Mouse (Mus musculus) right cerebral cortex, postnatal 14 days (tissue): ENCODE data around the gene Bola3.
"Not testable (repeated sequence)": the region's sequence is repeated elsewhere in the genome, so short reads cannot be mapped to it uniquely, and the experiment has no call there.

Experiments used
- DNase-seq: peaks from one replicate; pipeline ENCODE4 v3.0.0; 2022

The Bola3 gene

GRCm38 (mm10) chr6:83348873-83349272 lies at the start of gene Bola3:
TSS of gene Bola3 (plus strand) at chr6:83349147.
- no peak for DNase-seq

DNA sequence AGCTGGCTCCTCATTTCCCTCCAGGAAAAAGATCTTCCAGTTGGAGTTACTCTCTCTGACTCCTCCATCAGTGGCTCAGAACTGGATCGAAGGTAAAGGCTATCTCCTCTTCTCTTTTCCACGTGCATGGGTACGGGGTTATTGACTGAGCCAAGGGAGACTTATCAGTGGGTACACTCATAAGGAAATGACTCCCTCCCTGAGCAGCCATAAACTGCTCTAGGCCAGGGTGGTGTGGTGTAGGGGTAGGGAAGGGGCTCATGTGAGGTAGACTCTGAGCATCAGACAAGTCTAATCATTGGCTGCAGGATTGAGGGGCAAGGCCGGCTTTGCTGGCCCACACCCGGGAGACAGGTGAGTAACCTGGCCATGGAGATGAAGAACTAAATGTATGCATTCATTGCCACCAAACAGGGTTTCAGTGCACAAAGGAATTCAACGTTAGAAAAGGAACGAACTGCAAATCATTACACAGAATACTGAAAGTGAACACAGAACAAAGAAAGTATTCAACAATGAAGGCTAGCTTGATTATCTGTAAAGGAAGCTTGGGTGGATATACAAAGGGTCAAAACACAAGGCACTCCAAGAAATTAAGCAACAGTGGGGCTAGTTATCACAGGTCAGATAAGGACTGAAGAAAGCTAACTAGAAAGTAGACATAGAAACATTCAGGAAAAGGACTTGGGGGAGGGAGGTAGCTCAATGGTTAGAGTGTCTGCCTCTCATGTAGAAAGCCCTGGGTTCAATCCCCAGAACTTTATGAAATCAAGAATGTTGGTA lies 48.3 kb upstream of the Bola3 start:
- no peak for DNase-seq

DNA sequence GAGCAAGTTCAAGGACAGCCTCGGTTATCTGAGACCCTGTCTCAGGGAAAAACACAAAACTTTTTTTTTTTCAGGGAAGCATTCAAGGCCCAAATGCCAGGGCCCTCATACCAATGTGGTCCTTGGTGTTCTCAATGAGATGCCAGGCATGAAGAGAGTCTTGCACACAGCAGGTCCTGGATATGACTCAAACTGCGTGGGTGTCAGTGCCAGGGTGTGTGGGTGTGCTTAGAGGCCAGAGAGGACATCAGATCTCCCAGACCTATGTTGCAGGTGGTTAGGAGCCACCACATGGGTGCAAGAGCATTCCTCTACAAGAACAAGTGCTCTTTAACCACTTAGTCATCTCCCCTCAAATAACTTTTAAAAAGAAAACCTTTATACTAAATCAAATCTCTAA lies 47.7 kb upstream of the Bola3 start:
- DNase-seq = no peak

DNA sequence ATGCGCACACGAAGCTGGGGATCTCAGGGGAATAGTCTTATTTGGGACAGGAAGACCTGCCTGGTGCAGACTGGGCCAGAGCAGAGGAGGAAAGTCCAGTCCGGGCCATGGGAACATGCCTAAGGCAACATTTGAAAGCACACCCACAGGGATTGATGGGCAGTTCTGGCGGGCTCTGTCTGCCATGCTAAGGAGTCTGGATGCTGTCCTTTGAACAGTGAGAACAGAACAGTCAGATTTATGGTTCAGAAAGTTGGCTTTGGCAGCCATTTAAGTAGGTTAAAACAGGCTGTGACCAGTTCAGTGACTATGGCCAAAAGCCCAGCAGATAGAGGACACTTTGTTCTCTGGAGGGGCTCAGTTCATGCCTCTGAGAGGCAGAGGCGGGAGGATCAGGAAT lies 46.7 kb upstream of the Bola3 start:
- no peak for DNase-seq

DNA sequence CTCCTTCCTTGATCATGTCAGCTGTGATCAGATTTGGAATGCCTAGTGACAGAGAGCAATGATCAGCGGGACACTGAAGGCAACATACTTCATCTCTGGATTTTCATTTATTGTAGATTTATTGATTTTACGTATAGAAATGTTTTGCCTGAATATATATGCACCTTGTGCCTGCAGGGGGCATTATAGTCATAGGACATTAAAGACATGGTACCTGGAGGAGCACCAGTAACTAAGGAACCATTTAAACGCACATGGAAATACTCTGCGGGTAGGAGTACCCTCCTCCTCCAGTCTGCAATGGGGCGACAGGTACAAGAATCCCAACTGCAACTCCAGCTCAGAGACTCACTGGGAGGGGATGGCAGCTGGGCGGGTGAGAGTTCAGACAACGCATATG lies 39.9 kb upstream of the Bola3 start:
- DNase-seq = no peak

- DNase-seq = no peak
Measured at GRCm38 (mm10) chr6:83311206-83311605, 37.7 kb upstream of the Bola3 start.

- DNase-seq = no peak
Measured at GRCm38 (mm10) chr6:83312021-83312420, 36.9 kb upstream of the Bola3 start.

DNA sequence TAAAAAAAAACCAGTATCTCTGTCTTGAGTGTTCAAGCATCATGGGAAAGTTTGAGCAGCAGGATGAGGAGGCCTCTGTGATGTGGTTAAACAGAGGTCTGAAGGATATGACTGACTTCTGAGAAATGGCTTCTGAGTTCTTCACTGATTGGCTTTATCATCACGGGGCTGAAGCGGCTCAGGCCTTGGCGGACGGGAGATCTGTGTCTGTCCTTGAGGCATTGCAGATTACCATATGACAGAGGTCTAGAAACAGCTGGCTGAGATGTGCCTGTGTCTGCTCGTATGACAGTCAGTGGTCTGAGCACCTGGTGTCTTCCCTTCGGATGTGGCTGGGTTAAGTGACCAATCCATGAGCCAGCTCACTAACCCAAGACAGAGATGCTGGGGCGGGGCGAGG lies 36.4 kb upstream of the Bola3 start:
- DNase-seq = no peak

DNA sequence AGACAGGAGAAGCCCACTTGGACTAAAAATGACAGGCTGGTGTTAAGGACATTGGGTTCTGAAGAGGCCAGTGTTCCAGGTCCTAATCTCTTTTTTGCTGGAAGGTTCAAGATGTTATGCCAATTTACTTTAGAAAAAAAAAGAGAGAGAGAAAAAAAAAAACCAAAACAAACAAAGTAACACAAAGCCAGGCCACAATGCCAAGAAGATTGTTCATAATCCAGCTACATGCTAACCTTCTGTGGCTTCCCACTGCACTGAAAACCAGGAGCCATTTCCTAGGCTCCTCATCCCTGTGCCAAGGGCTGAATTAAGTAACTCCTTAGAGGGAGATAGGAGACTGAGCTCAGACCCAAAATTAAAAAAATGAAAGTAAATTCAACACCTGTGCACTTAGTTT lies 33.7 kb upstream of the Bola3 start:
- no peak for DNase-seq

DNA sequence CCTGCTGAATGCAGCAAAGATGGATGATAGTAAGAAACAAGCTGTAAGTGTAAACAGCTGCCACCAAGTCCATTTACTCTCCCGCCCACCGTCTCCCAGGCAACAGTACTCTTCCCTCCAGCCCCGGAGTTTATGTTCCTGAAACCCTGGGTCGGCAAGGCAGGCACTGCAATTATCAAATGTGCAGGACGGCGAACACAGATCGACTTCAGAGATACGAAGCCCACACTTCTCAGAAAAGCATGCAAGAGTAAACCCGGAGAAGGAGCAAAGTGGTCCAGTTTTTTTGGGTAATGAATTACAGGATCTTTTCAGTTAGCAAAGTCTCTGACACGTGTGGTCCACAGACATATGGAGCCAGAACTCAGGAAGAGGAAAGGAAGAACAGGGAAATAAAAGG lies 32.9 kb upstream of the Bola3 start:
- no peak for DNase-seq

GRCm38 (mm10) chr6:83317108-83317741 lies 31.7 kb upstream of the Bola3 start:
- DNase-seq = peak; percentile 94

GRCm38 (mm10) chr6:83321927-83322326 lies 27.0 kb upstream of the Bola3 start:
- DNase-seq = no peak

DNA sequence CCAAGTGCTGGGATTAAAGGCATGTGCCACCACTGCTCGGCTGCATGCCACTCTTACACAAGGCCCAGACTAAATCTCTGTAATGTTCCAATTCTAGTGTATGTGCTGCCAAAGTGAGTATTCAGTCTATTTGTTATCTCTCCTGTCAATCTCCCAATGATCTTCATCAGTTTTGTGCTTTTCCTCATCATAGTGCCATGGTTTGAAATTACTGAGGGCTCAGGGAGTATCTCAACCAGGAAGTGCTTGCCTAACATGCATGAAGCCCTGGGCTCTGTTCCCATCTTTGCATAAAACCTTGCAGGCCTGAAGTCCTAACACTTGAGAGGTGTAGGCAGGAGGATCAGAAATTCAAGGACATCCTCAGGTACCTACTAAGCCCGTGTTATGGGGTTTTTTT lies 26.2 kb upstream of the Bola3 start:
- no peak for DNase-seq

- no peak for DNase-seq
Measured at GRCm38 (mm10) chr6:83323652-83324419, 25.1 kb upstream of the Bola3 start.

DNA sequence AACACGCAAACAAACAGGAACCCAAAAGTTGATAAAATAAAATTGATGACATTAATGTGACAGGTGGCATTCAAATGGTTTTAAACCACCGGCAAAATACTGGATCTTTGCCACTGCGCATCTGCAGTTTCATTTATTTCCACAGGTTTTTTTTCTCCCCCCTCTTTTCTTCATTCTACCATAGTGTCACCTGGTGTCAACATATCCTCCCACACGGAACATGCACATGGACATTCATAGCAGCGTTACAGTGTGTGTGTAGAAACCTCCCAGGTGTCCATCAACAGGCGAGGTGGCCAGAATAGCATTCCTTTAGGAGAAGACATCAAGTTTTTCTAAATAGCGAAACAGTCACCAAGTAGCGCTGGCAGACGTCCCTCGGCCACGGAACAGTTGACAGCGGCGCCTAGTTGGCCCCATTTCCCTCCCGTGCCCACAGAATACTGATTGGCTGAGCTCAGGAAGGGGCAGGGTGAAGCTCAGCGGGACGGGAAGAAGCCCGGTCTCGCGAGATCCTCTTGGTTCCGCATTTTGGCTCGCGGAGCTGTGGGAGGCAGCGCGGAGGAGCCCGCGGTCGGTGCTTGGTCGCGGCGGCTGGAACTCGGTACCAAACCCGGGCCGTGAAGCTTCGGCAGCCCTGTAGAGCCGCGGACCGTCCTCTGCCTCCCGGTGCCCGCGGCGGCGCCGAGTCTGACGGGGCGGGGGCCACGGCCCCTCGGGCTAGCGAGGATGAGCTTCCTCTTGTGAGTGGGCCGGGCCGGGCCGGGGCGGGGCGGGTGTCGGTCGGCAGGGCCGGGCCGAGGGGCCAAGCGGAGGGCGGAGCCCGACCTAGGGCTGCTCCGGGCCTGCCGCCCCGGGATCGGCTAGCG lies 23.2 kb upstream of the Bola3 start, which contains the start of the genes Mthfd2 and Mob1a:
TSS of gene Mthfd2 (minus strand) at position 384 of the 869 bp plus-strand sequence.
TSS of gene Mob1a (plus strand) at position 492 of the 869 bp plus-strand sequence.
- peak; percentile 94 for DNase-seq

DNA sequence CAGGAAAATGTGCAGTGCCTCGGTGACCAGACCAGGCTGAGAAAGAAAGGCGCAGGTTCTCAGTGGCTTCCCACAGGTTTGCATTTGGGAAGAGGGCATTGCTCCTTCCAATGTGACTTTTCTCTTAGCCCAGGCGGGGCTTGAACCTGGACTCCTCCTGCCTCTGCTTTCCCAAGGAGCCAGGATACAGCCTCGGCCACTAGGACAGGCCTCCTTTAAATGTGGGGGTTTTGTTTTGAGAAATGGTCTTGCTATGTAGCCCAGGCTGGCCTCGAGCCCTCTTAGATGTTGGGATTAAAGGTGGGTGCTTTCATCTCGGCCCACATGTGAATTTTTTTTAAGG lies 22.6 kb upstream of the Bola3 start:
- DNase-seq = no peak

DNA sequence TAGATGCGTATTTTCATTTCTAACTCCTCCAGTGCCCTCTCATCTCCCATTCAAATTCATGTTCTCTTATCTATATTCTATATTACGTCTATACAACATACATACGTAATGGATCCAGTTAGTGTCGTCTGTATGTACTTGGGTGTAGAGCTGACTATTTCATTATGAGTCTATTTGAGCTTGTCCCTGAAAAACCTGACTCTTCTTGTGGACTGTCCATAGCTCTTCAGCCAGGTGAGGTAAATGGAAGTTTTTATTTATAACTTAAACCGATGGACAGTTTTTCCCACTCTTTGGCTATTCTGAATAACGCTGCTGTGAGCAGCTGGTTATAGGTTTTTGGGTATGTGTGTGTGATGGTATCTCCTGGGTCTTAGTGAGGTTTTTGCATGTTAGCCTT lies 22.2 kb upstream of the Bola3 start:
- no peak for DNase-seq

- no peak for DNase-seq
Measured at GRCm38 (mm10) chr6:83327591-83328190, 21.3 kb upstream of the Bola3 start.

DNA sequence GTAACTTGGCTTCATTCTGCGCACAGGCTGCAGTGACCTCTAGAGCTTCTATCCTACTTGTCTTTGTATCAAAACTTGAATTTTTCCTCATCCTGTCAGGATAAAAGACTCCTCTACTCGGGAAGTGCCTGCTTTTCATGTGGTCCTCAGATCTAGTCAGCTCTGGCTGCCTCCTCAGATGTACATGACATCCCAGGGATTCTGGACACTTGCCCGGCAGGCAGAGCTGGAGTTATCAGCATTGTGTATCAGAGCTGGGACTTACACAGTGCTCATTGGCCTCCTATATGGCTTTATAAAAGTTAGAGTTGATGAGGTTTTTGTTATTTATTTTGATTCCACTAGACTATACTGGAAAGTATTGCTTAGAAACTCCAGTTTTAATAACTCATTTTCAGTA lies 7.6 kb upstream of the Bola3 start:
- no peak for DNase-seq

DNA sequence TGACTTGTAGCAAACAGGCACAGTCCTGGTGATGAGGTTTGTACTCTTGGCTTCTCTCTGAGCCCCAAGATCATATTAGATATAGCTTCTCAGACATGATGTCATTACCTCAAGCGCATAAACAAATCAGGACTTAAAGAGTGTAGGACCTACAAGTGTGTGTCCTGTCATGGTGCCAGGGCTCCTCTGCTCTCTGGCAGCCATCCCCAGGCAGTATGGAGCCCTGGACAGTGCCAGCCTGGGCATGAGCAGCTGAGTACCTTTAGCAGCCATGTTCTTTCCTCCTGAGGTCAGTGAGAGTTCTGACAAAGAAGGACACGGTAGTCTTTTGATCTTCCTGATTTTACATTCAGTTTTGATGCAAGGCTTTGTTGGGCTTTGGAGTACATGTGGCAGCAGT lies 6.0 kb upstream of the Bola3 start:
- no peak for DNase-seq

DNA sequence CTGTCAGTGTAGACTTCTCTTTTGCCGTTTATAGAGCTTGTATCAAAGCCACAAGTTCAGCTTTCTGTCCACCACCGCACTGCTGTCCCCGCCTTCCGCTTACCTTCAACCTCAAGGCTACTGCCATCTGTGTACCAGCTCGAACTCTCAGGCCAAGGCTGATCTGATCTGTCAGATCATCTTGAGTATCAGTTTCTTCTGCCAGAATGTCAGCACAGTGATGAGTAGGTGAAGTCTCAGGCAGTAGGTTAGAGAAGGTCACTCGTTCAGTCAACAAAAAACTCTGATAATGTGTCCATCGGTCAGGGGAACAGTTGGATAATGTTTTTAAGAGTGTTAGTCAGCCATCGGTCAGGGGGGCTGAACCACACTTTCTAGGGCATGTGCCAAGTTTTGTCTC lies 3.7 kb upstream of the Bola3 start:
- DNase-seq = not testable (repeated sequence)

DNA sequence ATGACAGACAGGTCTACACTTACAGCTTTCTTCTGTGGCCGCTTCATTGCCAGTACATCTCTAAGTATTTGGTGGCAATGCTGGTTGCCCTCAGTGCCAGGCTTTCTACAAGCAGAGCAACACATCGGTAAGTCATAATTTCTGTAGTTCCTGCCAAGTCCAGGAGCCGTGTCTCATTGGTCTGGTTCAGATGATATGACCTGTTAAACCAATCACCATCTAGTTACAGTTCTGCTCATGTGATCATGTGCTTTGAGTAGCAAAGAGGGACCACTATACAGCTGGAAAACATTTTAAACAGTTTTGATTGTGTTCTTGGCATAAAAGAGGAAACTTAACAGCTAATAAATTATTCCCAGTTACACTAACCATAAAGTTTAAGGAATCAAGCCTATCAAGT lies 1.0 kb upstream of the Bola3 start:
- DNase-seq = no peak
